Mouse (Mus musculus): Measurements from ENCODE around the gene Cdh13.

DNA sequence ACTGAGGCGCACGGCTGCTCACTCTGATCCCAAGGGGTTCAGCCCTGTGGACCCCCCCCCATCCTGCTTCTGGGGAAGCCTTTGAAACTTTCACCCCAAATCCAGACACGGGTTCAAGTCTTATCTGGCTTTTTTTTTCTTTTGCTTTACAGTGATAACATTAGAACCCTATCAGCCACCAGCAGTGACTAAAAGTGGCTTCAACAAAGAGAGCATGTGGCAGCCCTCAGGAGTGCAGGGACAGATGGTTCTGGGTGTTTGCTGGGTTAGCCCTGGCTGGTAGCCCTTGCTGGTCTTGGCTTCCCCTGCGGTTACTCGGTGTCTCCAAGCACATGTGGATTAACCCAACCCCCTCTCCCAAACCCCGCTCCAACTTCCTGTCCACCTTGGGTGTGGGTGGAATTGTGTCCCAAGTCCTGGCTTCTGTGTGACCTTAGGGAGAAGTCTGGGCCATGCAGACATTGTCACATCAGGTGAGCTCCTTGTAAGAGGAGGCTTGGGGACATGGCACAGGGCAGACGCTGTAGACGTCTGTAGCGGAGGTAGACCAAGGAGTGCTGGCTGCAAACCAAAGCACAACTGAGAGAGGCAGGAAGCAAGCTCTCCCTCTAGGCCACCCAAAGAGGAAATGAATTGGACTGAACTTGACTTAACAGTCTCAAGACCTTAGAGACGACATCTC lies 1069.6 kb downstream of the Cdh13 start:
- no peak for TF ChIP-seq CTCF (IDR thresholded peaks at IDR 0.05; ENCODE audit: control insufficient read depth, insufficient read depth, insufficient replicate concordance, low read depth, low read length)
- TF ChIP-seq POLR2A (IDR thresholded peaks at IDR 0.05; ENCODE audit: control insufficient read depth, low read depth, low read length), result no peak
